Mouse (Mus musculus) testis, adult 2 months (tissue): Measurements from ENCODE around the gene Mesd.

Source experiments
- CTCF ChIP-seq: fragments of 200-500 bp; IDR thresholded peaks from 2 replicates; pipeline ENCODE4 v1.5.1; 2012; ENCODE audit warnings: low read depth, mild to moderate bottlenecking, inconsistent platforms, low read length, moderate library complexity; ENCODE audit not compliant: control insufficient read depth, insufficient read depth, insufficient replicate concordance
- POLR2A ChIP-seq: fragments of 200-500 bp; IDR thresholded peaks from 2 replicates; pipeline ENCODE4 v1.6.1; 2012; ENCODE audit warnings: low read depth, mild to moderate bottlenecking, inconsistent platforms, low read length, moderate library complexity; ENCODE audit not compliant: control insufficient read depth

GRCm38 (mm10) chr7:83844807-83845206 lies 39.5 kb upstream of the Mesd start:
- TF ChIP-seq CTCF (no peak), POLR2A (no peak)
